Mouse (Mus musculus) kidney, adult 2 months (tissue): Measurements from ENCODE around the gene Fam243.

Experiments used
- CTCF ChIP-seq: fragments of 200-500 bp; conservative IDR thresholded peaks from 2 replicates; pipeline ENCODE4 v1.5.1; 2011; ENCODE audit warnings: low read depth, mild to moderate bottlenecking, control low read depth, low read length, moderate library complexity, mixed read lengths; ENCODE audit not compliant: insufficient read depth, insufficient read length
- POLR2A ChIP-seq: fragments of 200-500 bp; IDR thresholded peaks from one replicate; pipeline ENCODE4 v1.6.1; 2011; ENCODE audit warnings: low read depth, low read length, control low read depth

DNA sequence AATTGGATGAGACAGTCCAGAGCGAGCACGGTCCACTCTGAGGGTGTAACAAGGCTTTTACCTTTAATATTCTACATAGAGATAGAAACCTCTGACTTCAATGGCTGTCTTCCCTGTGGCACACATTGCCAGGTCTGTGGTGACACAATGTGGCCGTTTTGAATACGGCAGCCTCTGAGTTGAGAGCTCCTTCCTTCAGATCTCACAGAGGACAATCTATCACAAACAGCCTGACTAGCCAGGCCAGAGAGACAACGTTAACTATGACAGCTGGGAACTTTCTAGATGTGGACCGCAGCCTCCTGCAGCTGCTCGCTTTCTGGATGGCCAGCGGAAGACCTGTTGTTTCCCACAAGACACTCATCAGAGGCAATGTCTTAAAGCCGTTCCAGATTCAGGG, 32.5 kb downstream of the Fam243 start:
- TF ChIP-seq CTCF (peak; percentile 59), POLR2A (no peak)
